Mouse (Mus musculus) brain, embryonic 14.5 days (tissue): ENCODE measurements around the gene Rpl22.

Experiments used
- CTCF ChIP-seq: fragments of 200-500 bp; IDR thresholded peaks from 2 replicates; pipeline ENCODE4 v1.5.1; 2012; ENCODE audit warnings: inconsistent platforms, mild to moderate bottlenecking, moderate library complexity, borderline replicate concordance; ENCODE audit not compliant: insufficient read depth, insufficient read length; ENCODE audit errors: extremely low read depth
- POLR2A ChIP-seq: fragments of 200-500 bp; IDR thresholded peaks from 2 replicates; pipeline ENCODE4 v1.6.1; 2012; ENCODE audit warnings: mild to moderate bottlenecking, inconsistent platforms, borderline replicate concordance; ENCODE audit not compliant: poor library complexity, insufficient read depth, insufficient read length, severe bottlenecking; ENCODE audit errors: extremely low read depth

GRCm38 (mm10) chr4:152277916-152278315, 47.6 kb upstream of the Rpl22 start:
- TF ChIP-seq CTCF, result no peak
- TF ChIP-seq POLR2A, result no peak
